Mouse (Mus musculus): ENCODE measurements around the gene Defb23.

DNA sequence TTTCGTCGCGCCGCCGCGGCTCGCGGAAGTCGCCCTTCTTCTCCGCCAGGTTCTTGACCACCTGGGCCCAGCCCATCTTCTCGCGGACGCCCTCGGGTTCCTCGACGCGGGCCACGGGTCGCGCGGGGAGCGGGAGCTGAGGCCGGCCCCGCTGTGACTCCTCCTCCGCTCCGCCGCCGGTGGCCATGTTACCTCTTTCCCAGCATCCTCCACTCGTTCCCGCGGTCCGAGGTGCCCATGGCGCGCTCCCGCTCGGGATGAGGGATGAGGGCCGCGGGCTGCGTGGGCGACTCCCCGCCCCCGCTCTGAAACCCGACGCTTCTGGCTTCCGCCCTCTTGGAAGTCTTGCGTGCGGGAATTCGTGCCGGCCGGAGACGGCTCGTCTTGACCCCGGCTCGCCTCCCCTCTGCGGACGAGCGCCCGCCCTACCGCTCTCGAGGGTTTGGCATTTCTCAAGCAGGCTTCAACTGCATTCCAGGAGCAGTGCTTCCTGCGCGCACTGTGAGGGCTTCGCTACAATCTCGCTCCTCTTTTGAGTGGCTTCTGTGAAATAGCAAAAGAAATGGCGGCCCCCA lies 49.7 kb downstream of the Defb23 start, which contains the start of gene Zcchc3:
- TF ChIP-seq POLR2A (IDR thresholded peaks at IDR 0.05; ENCODE audit: borderline replicate concordance, insufficient read depth, low read length) = peak; percentile 72
- no peak for TF ChIP-seq CTCF (IDR thresholded peaks at IDR 0.05; ENCODE audit: borderline replicate concordance, insufficient read depth, low read depth, low read length)

All from cerebellum, adult 2 months (tissue).